Mouse (Mus musculus): ENCODE data around the gene Srsf10.
A peak's percentile ranks its signal among the peaks of the same experiment; 100 is the strongest.

Srsf10 gene

DNA sequence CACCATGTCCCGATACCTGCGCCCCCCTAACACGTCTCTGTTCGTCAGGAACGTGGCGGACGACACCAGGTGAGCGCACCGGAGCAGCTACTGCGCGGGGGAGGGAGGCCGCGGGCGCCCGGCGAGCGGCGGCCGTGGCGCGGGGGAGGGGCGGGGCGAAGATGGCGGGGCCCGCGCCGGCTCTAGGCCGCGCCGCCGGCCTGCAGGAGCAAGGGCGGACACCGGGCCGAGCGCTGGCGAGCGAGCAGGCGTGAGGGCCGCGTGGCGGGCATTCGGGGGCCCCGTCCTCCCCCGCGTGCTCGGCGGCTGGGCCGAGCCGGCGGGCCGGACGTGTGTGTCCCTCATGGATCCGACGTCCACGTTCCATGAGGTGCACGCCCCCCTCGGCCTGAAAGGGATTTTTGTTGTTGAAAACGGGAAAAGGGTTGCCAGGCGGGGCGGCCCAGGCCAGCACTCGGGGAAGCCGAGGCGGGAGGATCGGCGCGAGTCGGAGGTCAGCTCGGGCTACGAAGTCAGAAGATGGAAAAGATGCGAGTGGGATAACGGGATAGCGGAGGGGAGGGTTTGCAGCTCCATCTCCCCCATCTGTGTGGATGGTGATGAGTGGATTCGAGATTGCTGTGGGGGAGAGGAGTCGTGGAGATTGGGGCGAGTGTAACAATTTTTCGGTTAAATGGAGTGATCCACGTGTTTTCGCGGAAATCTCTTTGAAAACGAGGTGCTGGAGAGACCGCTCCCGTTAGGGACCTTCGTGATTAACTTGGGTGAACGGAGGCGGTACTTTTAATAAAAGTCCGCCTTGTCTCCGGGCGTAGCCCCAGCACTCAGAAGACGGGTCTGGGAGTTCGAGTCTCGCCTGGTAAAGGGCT is 910 bp downstream of the Srsf10 start:
- DNase-seq: peak; percentile 60 to 77

DNA sequence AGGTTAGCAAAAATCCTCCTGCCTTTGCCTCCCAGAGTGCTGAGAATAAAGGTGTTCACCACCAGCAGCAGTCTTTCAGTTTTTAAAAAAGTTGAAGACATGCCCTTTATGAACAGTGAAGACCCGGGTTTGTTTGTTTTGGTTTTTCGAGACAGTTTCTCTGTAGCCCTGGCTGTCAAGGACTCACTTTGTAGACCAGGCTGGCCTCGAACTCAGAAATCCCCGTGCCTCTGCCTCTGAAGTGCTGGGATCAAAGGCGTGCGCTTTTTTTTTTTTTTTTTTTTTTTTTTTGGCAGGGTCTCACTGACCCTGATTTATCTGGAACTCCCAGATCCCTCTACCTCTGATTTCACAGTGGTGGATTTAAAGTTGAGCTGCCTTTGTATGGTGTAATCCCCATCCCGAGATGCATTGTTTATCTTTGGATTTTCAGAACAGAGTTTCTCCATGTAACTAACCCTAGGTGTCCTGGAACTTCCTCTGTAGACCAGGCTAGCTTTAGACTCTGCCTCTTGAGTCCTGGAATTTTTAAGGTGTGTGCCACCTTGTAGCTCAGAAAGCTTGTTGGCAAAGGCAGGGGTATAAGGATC is 2.1 kb downstream of the Srsf10 start:
- DNase-seq: no peak

DNA sequence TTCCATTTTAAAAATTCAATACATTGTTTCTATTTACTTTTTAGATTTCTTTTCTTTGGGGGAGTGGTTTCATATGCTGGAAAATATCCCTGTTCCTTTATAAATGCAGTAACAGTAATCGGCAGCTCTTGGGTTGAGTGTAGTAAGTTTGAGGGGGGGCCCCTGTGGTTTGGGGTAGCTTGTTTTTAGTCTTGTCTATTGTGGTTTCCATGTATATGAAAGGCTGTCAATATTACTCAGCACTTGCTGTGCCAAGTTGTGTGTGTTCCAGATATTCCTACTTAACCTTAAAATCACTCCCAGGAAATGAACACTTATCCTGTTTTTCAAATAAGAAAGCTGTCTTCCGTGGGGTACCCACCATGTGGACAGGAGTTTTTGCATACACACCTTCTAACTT is 13.4 kb downstream of the Srsf10 start:
- no peak for DNase-seq

DNA sequence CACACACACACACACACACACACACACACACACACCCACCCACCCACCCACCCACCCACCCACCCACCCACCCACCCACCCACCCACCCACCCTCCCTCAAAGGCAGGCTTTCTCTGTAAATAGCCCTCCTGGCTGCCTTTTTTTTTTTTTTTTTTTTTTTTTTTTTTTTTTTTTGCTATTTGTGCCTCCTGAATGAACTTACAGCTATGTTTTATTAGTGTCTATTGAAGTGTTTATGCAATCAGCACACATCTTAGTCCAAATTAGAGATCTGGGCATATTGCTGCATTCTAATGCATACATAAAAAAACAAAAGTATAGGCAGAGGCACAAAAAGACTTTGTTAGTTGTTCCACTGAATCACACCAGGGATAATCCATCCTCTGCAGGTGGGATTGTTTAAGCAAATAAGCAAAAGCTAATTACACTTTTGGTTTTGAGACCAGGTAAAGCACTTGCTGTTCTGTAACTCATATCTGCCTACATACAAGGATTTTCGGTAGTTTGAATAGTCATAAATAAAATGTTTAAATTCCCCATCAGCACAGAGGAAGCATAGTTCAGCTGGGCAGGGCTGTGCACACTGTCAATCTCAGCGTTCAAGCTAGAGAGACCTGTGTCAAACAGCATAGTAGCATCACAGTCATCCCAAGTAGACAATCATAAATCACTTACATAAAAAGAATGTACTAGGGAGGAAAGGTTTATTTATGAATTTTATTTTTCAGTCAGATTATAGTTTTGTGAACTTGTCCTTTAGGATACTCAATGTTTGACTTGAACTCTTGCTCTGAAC is 14.9 kb downstream of the Srsf10 start:
- no peak for DNase-seq

DNA sequence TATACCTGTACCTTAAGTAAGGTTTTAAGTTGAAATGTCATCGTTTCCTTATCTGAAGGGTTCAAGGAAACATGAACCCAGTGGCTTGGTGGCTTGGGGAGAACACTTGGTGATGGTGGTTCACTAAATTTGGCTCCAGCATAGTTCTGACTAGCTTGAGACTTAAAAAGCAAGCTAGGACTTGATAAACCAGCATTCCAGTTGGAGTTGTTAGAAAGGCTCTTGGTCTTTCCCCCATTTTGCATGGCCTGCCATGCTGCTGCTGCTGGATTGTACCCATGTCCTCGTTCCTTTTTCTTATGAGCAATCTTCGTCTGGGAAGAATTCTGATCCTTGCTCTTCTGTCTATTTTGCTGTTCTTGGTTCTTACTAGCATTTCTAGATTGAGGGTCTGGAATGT is 16.5 kb downstream of the Srsf10 start:
- DNase-seq: no peak

DNA sequence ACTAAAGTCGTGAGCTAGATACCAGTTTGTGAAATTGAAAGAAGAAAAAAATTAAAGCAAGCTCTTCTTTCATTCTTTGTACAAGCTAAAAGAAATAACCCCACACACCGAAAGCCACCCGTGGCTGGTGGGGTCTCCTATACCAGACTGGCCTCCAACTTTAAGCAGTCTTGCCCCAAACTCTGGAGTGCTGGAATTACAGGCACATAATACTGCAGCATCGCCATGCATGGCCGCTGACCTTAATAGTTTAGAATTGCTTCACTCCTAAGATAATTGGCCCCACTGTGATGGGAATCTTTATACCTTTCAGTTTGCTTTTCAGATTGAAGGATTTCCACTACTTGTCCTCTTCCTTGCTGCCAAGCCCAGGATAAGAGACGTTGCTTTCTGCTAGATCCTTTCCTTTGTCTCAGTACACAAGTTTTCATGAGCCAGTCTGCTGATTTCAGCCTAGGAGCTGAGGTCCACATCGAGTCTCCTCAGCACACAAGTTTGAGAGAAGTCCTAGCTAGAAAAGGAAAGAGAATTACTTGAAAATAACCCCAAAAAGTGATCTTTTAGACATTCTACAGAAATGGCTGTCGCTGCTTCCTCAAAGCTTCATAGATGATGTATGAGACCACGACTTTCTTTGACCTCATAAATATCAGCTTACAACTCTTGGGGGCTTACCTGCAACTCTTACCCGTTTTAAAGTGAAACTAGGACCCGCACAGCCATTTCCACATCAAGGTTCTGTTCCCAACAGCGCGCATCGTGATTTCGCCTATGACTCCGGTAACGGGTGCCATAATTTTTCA is 17.2 kb downstream of the Srsf10 start:
- DNase-seq: peak in 1 of 2 experiments; percentile 20

DNA sequence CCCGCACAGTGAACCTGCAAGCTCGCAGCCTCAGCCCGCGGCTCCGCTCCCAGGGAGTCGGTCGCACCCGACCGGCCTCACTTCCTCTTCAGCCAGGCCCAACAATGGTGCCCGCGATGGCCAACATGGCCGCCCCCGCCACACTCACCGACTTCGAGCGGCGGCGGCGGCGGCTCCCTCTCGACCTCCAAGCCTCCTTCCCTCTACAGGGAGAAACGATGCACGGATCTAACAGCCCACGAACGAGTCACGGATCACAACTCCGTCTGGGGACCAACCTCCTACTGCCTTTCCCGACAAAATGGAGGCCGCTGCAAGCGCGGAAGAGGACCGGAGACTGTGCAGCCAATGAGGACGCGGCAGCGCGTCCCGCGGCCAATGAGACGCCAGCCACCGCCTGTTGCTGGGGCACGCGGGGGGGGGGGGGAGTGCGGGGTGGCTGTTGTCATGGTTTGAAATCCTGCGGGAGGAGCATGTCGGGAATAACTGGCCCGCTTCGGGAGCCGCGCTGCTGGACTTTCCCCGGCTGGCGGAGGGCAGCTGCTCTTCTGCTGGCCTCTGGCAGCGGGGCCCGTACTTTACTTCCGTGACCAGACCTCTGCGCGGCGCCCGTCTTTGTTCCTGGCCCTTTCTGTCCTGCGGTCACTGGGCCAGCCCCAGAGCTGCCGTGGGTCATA is 18.1 kb downstream of the Srsf10 start, which contains the start of gene Pnrc2:
TSS of gene Pnrc2 (minus strand) at position 325 of the 677 bp plus-strand sequence.
- DNase-seq: peak; percentile 92 to 94

DNA sequence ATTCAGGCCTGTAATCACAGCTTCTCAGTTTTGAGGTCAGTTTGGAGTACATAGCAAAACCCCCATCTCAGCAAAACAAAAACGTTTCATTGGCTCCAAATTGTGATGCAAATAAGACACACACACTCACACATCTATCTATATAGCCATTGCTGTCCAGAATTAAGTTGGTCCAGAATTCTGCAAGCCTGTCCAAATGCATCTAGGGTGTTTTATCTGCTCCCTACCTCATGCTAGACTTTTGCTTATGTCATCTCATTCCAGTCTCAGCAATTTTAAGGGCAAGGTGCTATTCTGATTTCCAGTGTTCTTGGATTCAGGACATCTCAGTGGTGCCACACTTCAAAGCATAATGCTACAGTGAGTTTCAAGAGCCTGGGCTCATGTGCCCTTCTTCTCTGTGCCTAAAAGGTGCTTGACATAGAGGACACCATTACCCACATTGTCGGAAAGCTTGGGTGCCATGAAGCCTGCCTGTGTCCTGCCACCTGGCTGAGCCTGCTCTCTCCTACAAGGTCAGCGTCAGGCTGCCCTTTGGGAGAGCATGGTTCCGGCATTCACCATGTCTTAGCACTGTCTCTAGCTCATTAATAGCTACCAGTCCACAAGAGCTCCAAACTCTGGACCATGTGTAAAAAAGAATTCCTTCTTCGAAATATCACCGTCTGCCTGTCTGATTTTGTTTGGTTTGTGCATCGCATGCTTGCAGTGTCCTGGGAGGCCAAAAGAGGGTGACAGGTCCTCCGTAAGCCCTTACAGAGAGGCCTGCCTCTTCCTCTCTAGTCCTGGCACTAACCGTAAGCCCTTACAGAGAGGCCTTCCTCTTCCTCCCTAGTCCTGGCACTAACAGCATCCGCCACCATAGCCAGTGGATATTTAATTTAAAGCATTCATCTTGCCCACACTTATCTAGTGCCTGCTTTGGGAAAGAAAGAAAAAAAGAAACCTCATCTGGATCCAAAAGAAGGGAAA is 19.3 kb downstream of the Srsf10 start:
- DNase-seq: no peak

DNA sequence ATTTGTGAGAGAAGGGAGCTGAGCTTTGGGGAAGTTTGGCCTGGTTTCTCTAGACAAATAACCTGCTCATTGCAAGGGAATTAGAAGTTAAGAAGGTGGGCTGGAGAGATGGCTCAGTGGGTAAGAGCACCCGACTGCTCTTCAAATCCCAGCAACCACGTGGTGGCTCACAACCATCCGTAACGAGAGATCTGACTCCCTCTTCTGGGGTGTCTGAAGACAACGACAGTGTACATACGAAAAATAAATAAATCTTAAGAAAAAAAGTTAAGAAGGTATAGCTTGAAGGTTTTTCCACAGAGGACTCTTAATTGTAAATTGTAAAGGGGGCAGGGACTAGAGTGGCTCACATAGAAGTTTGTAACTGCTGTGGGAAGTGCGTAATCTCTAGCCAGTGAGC is 20.0 kb downstream of the Srsf10 start:
- no peak for DNase-seq

DNA sequence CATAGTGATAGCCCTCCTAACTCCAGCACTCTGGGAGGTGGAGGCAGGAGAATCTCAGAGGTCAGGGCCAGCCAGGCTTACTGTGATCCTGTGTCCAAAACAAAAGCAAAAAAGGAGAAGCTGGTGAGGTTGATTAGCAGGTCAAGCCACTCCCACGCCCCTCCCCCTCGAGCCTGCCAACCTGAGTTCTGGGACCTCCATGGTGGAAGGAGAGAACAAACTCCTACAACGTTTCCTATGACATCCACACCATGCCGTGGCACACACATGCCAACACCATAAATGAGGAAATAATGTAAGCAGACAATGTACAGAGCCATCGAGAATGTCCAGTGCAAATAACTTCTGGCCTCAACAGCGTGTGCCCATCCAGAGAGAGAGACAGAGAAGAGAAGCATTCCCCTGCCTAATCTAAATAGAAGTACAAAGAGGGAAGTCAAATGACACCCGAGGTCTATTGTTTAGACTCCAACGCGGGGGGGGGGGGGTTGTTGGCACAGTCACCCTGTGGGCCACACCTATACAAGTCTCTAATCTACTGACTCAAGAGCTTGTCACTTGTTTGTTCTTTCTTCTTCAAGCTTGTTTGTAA is 20.5 kb downstream of the Srsf10 start:
- DNase-seq: peak; percentile 62 to 79

DNA sequence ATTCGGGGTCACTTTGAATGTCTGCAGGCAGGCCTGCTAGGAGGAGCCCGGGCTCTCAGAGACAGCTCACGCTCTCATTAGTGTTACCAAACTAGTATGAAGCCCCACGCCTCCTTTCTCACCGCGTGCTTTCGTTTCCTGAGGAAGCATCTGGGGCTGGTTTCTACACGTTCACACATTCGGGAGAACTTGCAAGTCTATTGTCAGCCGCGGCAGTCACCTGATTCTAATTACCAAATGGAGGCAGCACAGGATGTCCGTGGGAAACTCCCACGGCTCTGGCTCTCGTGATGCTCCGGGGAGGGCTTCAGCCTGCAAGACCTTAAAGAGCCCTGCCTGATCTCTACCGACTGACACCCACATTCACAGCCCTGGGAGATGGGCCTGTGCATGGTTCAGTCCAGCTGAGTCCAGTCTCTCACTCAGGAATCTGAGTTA is 21.1 kb downstream of the Srsf10 start:
- peak; percentile 80 to 87 for DNase-seq

DNA sequence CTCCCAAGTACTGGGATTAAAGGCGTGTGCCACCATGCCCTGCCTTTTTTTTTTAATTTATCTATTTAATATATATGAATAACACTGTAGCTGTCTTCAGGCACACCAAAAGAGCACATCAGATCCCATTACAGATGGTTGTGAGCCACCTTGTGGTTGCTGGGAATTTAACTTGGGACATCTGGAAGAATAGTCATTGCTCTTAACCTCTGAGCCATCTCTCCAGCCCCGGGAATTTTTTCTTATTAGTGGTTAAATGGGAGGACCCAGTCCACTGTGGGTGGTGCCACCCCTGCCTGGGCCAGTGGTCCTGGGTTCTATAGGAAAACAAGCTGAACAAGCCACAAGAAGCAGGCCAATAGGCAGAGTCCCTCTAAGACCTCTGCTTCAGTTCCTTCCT is 22.2 kb downstream of the Srsf10 start:
- peak; percentile 62 to 74 for DNase-seq

DNA sequence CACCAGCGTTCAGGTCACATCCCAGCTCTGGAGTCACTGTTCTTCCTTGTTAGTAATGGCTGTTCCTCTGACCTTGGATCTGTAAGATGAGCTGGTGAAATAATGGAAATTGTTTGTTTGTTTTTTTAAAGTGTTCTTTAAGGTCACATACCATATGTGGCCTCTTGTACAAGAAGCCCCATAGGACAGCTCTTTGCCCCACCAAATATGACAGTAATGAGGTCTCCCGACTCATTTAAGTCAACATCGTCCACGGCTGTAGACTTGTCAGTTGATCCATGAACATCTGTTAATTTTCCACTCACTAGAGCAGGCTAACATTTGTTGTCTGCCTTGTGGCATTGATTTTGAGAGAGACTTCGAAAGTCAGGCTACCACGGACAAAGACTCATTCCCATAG is 23.5 kb downstream of the Srsf10 start:
- DNase-seq: no peak

DNA sequence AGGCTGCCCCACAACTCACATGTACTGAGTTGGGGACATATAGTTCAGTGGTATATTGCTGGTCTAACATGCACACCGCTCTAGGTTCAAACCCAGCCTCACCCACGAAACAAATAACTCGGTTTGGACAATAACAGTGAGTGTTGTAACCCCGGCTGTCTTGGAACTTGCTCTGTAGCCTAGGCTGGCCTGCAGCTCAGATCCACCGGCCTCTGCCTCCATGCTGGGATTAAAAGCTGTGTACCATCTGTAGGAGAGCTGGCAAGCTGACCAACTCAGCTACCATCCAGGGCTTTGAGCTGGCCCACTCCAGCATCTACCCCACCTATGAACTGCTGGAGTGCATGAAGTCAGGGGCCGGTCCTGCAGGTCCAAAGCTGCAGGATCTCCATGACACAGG is 24.5 kb downstream of the Srsf10 start:
- DNase-seq: no peak

DNA sequence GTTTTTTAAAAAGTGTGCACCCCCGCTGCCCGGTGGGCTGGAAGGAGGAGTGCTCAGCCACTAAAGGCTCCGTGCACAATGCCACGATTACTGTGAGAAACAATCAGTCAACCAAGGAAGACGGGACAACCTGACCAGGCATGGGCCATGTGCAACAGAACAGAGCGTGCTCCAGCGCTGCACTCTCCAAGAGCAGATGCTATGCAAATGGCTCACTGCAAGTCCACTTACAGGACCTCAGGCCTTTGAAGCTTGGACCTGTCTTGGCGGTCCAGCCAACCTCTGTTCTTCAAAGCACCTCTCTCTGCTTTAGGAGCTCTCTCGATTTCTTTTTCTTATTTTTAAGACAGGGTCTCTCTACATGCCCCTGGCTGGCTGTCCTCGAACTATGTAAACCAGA is 25.0 kb downstream of the Srsf10 start:
- DNase-seq: peak in 1 of 2 experiments; percentile 60

DNA sequence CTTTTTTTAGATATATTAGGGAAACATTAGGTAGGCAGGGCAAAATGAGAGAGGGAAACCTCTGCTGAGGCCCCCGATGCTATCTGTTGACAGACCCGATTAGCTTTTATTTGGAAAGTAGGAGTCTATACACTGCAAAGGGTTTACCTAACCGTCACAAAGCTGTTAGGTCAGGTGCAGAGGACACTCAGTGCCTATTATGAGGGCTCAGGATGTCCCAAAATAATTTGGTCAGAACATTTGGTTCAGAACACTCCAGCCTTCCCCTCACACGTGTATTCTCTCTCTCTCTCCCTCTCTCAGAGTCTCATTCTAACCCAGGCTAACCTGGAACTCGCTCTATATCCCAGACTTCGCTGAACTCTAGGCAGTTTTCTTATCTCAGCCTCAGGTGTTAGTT is 26.5 kb downstream of the Srsf10 start:
- no peak for DNase-seq

DNA sequence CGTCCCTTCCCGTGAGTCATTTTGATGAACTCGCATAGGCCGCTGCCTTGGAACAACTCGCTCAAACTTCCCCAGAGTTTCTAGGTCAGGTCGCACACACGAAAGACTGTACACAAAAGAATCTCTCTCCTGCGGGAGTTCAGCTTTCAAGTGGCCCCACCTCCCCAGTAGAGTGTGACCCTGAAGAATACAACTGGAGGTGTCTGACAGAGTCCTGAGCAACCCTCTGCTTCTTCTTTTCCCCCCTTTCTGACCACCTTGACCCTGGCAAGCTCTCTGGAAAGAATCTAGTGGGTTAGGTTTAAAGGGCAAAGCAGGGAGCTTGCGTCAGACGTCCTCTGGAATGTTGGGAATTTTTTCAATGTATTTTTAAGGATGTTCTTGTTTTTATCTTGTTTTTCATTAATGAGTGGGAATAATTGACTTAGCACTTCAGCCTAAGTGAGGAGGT is 27.9 kb downstream of the Srsf10 start:
- DNase-seq: peak; percentile 46 to 69

DNA sequence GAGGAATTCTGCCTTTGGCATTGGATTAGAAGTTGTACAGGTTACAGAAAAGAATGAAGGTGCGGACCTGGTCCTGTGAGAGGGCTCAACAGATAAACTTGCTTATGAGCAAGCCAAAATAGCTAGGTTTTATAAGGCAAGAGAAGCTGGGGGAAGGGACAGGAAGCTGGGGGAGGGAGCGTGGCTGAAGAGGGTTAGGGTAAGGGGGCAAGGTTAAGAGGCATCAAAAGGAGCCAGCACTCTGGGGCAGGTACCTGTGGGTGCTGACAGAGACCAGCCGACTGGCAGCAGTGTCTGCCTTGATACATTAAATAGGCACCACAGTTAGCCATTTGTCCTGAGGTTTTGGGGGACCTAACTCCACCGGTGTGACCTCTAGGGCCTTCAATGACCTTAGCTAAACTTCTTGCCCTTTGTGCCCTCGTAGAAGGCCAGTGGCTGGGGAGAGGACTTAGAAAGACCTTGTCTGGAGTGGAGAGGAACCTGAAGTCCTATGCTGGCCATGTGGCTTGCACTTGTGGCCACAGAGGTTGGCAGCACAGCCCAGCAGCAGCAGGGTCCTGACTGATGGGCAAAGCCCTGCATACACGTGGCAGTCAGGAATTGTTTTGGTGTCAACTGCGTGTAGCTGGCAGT is 28.5 kb downstream of the Srsf10 start:
- DNase-seq: no peak

DNA sequence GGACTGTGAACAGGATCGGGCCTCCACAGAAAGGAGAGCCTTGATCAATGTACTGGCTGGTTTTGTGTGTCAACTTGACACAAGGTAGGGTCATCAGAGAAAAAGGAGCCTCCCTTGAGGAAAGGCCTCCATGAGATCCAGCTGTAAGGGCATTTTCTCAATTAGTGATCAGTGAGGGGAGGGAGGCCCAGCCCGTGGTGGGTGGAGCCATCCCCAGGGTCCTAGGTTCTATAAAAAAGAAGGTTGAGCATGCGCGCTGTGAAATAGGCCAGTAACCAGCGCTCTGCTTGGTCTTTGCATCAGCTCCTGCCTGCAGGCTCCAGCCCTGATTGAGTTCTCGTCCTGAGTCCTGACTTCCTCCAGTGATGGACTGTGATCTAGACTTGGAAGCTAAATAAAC is 29.0 kb downstream of the Srsf10 start:
- DNase-seq: no peak

DNA sequence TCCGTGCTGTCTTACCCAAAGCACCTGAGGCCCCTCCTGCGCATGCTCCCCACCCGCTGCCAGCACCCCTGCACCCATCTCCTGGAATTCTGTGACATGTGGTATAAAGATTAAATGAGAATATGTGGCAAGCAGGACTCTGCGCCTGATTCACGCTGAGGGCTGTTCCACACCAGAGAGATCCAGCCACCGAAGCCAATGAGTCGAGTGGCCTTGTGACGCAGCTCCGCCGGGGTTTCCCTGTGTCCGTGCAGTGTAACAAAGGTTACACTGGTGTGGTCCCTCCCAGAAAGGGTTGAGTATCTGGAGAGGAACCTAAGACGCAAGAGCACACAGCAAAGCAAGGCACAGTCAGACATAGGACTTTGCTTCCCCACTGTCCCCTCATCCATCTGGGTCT is 30.1 kb downstream of the Srsf10 start:
- DNase-seq: no peak

All from kidney, postnatal 36 days (tissue).